Mouse (Mus musculus) small intestine, adult 2 months (tissue): ENCODE results near the gene Cand2. TPM values are rescaled to one million over a fixed set of nuclear protein-coding genes. Genes with fewer than 3 reads are reported as not detected.

Experiments
- H3K27ac ChIP-seq: fragments of 200-500 bp; 2 replicates; pipeline ENCODE4 v1.5.1; 2012; ENCODE audit warnings: low read depth, low read length, control low read depth, inconsistent platforms; ENCODE audit not compliant: insufficient read depth
- H3K27me3 ChIP-seq: fragments of 200-500 bp; 2 replicates; pipeline ENCODE4 v1.6.1; 2012; ENCODE audit warnings: mild to moderate bottlenecking, moderate library complexity, low read length, inconsistent platforms; ENCODE audit not compliant: control insufficient read depth, insufficient read depth
- H3K36me3 ChIP-seq: fragments of 200-500 bp; 2 replicates; pipeline ENCODE4 v1.6.1; 2012; ENCODE audit warnings: mild to moderate bottlenecking, low read length, control low read depth, inconsistent platforms; ENCODE audit not compliant: control insufficient read depth, insufficient read depth
- H3K4me1 ChIP-seq: fragments of 200-500 bp; 2 replicates; pipeline ENCODE4 v1.6.1; 2012; ENCODE audit warnings: low read length, inconsistent platforms, mixed read lengths; ENCODE audit not compliant: control insufficient read depth, insufficient read depth, insufficient read length
- H3K4me3 ChIP-seq: fragments of 200-500 bp; 2 replicates; pipeline ENCODE4 v1.5.1; 2012; ENCODE audit warnings: low read depth, mild to moderate bottlenecking, control low read depth, inconsistent platforms, low read length, moderate library complexity
- CTCF ChIP-seq: fragments of 200-500 bp; IDR thresholded peaks from 2 replicates; pipeline ENCODE4 v1.5.1; 2012; ENCODE audit warnings: low read depth, mild to moderate bottlenecking, control low read depth, inconsistent platforms, low read length, moderate library complexity, mixed read lengths; ENCODE audit not compliant: insufficient replicate concordance, insufficient read length; ENCODE audit errors: extremely low read depth
- POLR2A ChIP-seq: fragments of 200-500 bp; IDR thresholded peaks from 2 replicates; pipeline ENCODE4 v1.6.1; 2012; ENCODE audit warnings: low read depth, mild to moderate bottlenecking, control low read depth, inconsistent platforms, low read length, moderate library complexity
- WGBS: fragments of 180-500 bp; shearing (Covaris S2); methylation state at CpG from one replicate; pipeline ENCODE4 v1.1.7; 2018; 5-methylcytosine and 5-hydroxymethylcytosine counted together
- polyA plus RNA-seq: library from polyadenylated mRNA; depleted of rRNA; stranded (reverse); fragments of >200 nt; gene quantifications from 2 replicates; pipeline ENCODE4 v1.2.3, GENCODE M21; 2012; rRNA removed

Cand2 gene
- polyA plus RNA-seq, result 2.1 and 3.4 TPM in 2 replicates

- H3K36me3 ChIP-seq, result no peaks in the 10 kb centered on the region
- H3K27me3 ChIP-seq, result no peaks in the 10 kb centered on the region
- no peak within 1 kb of the TSS for H3K27ac ChIP-seq
Observed at GRCm38 (mm10) chr6:115774501-115774921, at the start of gene Cand2. Gene Cand2, plus strand, starts transcription at chr6:115774538.

DNA sequence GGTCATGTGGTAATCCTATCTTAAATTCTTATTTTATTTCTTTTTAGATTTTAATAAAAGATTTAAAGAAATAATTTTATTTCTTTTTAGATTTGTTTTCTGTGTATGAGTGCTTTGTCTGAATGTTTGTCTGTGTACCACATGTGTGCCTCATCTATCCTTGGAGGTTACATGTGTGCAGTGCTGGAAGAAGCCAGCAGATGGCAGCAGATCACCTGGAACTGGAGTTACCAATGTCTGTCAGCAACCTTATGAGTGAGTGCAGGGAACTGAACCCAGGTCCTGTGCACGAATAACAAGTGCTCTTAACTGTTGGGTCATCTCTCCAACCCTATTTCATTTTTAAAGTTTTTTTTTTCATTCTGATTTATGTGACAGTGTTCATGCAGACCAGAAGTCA, 47.2 kb upstream of the Cand2 start:
- Histone ChIP-seq H3K4me3 (no peak overlapping the region), H3K36me3 (no peaks in the 10 kb centered on the region), H3K4me1 (no peaks in the 10 kb centered on the region), H3K27me3 (no peaks in the 10 kb centered on the region), H3K27ac (no peak overlapping the region)
- TF ChIP-seq CTCF (peak; percentile 59; the same call in 1 of the 2 replicates), POLR2A (no peak)
- 98% methylated on average over 1 of the region's 1 CpGs for WGBS

More at GRCm38 (mm10) chr6:115774501-115774921, at the start of gene Cand2:
- 8% methylated on average over 24 of the region's 28 CpGs for WGBS
- peaks cover 7% of the 10 kb centered on the region for H3K4me1 ChIP-seq
- peak within 1 kb of the TSS; percentile 64 for H3K4me3 ChIP-seq
- TF ChIP-seq POLR2A (no peak), CTCF (no peak)

- 76% methylated on average over 2 of the region's 2 CpGs for WGBS
- no peaks in the 10 kb centered on the region for H3K4me1 ChIP-seq
- no peak overlapping the region for H3K27ac ChIP-seq
- TF ChIP-seq POLR2A (no peak), CTCF (no peak)
- no peaks in the 10 kb centered on the region for H3K27me3 ChIP-seq
- no peaks in the 10 kb centered on the region for H3K36me3 ChIP-seq
- no peak overlapping the region for H3K4me3 ChIP-seq
Observed at GRCm38 (mm10) chr6:115727570-115727969, 46.8 kb upstream of the Cand2 start.

DNA sequence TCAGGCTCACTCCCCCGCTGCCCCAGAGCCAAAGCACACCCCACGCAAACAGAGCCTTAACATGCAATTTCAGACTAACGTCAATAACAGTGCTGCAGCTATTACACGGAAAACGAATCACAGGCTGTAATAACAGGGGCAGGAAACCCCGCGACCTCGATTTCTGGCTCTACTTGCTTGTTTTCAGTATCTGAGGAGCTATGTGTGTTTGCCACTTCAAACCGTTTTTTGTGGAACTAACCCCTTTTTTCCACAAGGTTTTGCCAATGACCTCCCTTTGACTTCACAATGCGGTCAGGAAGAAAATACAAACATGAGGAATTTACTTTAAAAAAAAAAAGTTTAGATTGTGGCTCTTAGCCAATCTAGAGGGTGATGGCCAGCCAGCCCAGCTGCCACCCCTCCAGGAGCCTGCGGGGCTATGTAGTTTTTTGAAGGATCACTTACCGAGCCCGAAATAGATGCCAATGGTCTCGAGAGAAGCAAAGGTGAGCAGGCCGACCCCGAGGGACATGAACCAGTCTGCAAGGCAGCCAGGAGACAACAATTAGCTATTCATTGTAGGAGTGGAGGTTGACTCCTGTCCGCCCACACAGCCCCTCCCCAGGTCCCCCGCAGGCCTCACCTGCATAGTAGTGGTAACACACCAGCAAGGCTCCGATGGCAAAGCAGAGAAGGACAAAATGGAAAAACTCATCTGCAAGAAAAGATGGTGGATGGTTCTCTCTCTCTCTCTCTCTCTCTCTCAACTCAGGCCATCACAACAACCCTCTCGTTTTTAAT, 43.6 kb upstream of the Cand2 start:
- 64% methylated on average over 20 of the region's 20 CpGs for WGBS
- H3K27me3 ChIP-seq, result no peaks in the 10 kb centered on the region
- TF ChIP-seq CTCF (no peak), POLR2A (no peak)
- no peak overlapping the region for H3K27ac ChIP-seq
- no peaks in the 10 kb centered on the region for H3K36me3 ChIP-seq
- H3K4me1 ChIP-seq, result no peaks in the 10 kb centered on the region
- no peak overlapping the region for H3K4me3 ChIP-seq

DNA sequence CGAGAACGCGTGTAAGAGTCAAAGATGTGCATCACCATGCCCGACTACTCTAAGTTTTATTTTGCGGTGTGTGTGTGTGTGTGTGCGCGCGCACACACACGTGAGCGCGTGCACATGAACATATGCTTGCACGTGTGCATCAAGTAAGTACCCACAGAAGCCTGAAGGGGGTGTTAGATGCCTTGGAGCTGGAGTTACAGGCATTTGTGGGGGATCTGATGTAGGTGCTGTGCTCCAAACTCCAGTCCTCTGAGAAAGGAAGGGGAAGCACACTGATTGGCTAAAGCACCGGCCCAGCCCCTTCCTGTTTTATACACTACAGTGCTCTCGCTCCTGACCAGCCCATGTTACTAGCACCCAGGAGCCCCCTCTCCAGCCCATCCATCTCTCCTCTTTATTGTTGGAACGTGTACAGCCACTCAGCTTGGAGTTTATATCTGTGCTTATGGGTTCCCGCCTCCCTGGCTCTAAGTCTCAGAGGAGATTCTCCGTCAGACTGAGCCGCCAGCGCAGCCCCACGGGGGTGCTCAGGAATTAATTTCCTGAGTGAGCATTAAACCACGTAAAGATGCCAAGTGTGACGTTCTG, 41.9 kb upstream of the Cand2 start:
- Histone ChIP-seq H3K27me3 (no peaks in the 10 kb centered on the region), H3K36me3 (no peaks in the 10 kb centered on the region), H3K4me3 (no peak overlapping the region), H3K4me1 (no peaks in the 10 kb centered on the region), H3K27ac (no peak overlapping the region)
- TF ChIP-seq POLR2A, result no peak
- 83% methylated on average over 22 of the region's 22 CpGs for WGBS

DNA sequence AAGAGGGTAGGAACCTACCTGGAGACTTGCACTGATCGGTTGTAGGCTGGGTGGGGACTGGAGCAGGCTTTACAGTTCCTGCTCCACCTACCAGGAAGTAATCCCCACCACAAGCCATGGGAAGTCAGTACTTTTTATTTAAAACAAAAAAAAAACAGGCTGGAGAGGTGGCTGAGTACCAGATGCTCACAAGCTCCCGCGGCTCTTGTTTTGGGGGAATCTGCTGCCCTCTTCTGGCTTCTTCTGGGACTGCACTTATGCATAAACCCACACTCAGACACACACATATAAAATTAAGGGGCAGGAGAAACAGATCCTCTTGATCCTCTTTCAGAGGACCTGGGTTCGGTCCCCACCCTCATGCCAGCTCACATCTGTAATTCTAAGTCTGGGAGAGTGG, 39.4 kb upstream of the Cand2 start:
- no peaks in the 10 kb centered on the region for H3K4me1 ChIP-seq
- H3K36me3 ChIP-seq, result no peaks in the 10 kb centered on the region
- H3K27ac ChIP-seq, result no peak overlapping the region
- no peaks in the 10 kb centered on the region for H3K27me3 ChIP-seq
- 53% methylated on average over 4 of the region's 4 CpGs for WGBS
- TF ChIP-seq POLR2A (no peak), CTCF (peak; percentile 63; the same call in 1 of the 2 replicates)
- no peak overlapping the region for H3K4me3 ChIP-seq

DNA sequence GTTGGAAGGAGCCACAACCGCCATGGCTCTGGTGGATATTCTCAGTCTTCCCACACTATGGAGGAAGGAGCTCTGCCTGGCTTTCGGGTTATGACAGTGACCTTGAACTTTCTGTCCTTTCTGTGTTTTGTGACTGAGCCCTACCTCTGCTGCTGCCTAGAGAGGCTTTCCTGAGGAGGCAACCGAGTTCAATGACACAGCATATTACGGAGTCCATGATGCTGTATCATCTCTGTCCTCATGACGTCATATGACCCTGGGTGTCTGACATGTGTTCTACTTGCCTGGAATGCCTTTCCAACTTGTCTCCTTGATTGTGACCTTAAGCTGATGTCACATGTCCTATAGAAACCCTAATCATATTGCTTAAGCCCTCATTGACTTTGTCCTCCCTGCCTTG, 35.3 kb upstream of the Cand2 start:
- H3K27ac ChIP-seq, result no peak overlapping the region
- no peaks in the 10 kb centered on the region for H3K27me3 ChIP-seq
- no peaks in the 10 kb centered on the region for H3K4me1 ChIP-seq
- no peak overlapping the region for H3K4me3 ChIP-seq
- TF ChIP-seq POLR2A, result no peak
- no peak for TF ChIP-seq CTCF
- H3K36me3 ChIP-seq, result no peaks in the 10 kb centered on the region
- WGBS, result 77% methylated on average over 5 of the region's 5 CpGs
